Mouse (Mus musculus) intestine, postnatal 0 days (tissue): ENCODE data around the gene Kazald1. TPM values are rescaled to one million over a fixed set of nuclear protein-coding genes. Genes with fewer than 3 reads are reported as not detected.

ENCODE experiments used
- ATAC-seq: fragments of 200-750 bp; cut with Nextera tagmentation; 2 replicates; pipeline ENCODE4 v1.8.0; 2017; ENCODE audit warnings: mild to moderate bottlenecking, moderate TSS enrichment, moderate library complexity
- H3K27ac ChIP-seq: fragments of 300-500 bp; sonication (generic); 2 replicates; pipeline ENCODE4 v1.5.1; 2014; ENCODE audit warnings: mild to moderate bottlenecking, low read depth, low read length, moderate library complexity
- H3K27me3 ChIP-seq: fragments of 300-500 bp; sonication (generic); replicated peaks from 2 replicates; pipeline ENCODE4 v1.6.1; 2014; ENCODE audit warnings: low read length, mixed read lengths; ENCODE audit not compliant: control insufficient read depth, insufficient read depth
- H3K36me3 ChIP-seq: fragments of 300-500 bp; sonication (generic); 2 replicates; pipeline ENCODE4 v1.6.1; 2014; ENCODE audit warnings: mild to moderate bottlenecking, moderate library complexity; ENCODE audit not compliant: control insufficient read depth, insufficient read depth
- H3K4me1 ChIP-seq: fragments of 300-500 bp; sonication (generic); replicated peaks from 2 replicates; pipeline ENCODE4 v1.6.1; 2014; ENCODE audit warnings: antibody characterized with exemption, low read length, mixed read lengths; ENCODE audit not compliant: control insufficient read depth, insufficient read depth
- H3K4me2 ChIP-seq: fragments of 300-500 bp; sonication (generic); replicated peaks from 2 replicates; pipeline ENCODE4 v1.6.1; 2014; ENCODE audit warnings: low read depth, mild to moderate bottlenecking, moderate library complexity
- H3K4me3 ChIP-seq: fragments of 300-500 bp; sonication (generic); 2 replicates; pipeline ENCODE4 v1.5.1; 2014; ENCODE audit warnings: low read depth, low read length
- H3K9ac ChIP-seq: fragments of 300-500 bp; sonication (generic); 2 replicates; pipeline ENCODE4 v1.6.1; 2014; ENCODE audit warnings: mild to moderate bottlenecking, low read depth, low read length
- H3K9me3 ChIP-seq: fragments of 300-500 bp; sonication (generic); 2 replicates; pipeline ENCODE4 v1.6.1; 2016; ENCODE audit warnings: mixed run types; ENCODE audit not compliant: control insufficient read depth
- CTCF ChIP-seq: sonication (generic); IDR thresholded peaks from 2 replicates; pipeline ENCODE4 v1.5.1; 2016; ENCODE audit warnings: low read depth, mild to moderate bottlenecking, control low read depth, antibody characterized with exemption, moderate library complexity
- WGBS: fragments of 180-500 bp; shearing (Covaris S2); extraction: QIAGEN DNeasy Blood & Tissue Kit; methylation state at CpG from one replicate; pipeline ENCODE4 v1.1.7; 2014; 5-methylcytosine and 5-hydroxymethylcytosine counted together
- polyA plus RNA-seq: library from polyadenylated mRNA; unstranded; fragments of >200 nt; fragmentation: Nextera tagmentation; extraction: Ambion mirVana; gene quantifications from 2 replicates; pipeline ENCODE4 v1.2.1, GENCODE M21; 2015

The Kazald1 gene
- polyA plus RNA-seq, 1 experiment from 2014 or later, result 1.2 TPM

DNA sequence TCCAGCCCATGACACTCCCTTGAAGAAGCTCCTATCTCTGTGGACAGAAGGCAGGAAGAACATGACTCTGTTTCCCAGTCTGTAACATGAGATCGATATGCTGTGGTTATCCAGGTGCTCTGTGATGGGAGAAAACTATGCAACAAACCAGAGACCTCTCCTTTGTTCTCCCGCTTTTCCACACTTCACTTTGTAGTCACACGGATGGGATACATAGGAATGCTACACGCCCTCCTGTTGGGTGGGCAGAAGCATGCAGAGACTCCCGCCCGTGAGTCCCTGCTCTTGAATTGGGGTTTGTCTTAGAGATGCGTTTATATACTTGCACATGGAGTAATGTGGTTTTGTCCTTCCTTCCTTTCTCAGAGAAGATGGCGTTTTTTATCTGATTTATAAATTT, 35.6 kb downstream of the Kazald1 start:
- Histone ChIP-seq H3K4me3 (no peak overlapping the region), H3K27ac (no peak overlapping the region), H3K9ac (no peak overlapping the region), H3K36me3 (no peaks in the 10 kb centered on the region), H3K4me2 (no peak overlapping the region), H3K27me3 (peaks cover 3% of the 10 kb centered on the region; the same call in 1 of the 2 replicates), H3K9me3 (no peaks in the 10 kb centered on the region), H3K4me1 (no peaks in the 10 kb centered on the region)
- no peak for TF ChIP-seq CTCF
- WGBS, result 59% methylated on average over 8 of the region's 8 CpGs
- no peak for ATAC-seq

DNA sequence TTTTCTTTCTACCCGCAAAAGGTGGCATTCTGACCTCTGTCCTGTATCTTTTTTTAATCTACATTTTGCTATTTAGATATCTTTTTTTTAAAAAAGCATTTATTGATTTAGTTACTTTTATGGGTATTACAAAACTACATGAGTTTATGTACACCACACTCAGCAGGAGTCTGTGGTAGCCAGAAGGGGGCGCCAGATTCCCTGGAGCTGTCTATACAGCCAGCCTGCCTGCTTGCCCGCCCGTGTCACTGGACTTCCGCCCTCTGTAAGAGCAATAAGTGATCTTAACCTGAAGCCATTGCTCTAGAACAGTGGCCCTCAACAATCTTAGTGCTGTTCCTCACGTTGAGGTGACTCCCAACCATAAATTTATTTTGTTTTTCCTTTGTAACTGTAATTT, 37.4 kb downstream of the Kazald1 start:
- WGBS, result 85% methylated on average over 6 of the region's 6 CpGs
- H3K4me1 ChIP-seq, result no peaks in the 10 kb centered on the region
- no peaks in the 10 kb centered on the region for H3K36me3 ChIP-seq

DNA sequence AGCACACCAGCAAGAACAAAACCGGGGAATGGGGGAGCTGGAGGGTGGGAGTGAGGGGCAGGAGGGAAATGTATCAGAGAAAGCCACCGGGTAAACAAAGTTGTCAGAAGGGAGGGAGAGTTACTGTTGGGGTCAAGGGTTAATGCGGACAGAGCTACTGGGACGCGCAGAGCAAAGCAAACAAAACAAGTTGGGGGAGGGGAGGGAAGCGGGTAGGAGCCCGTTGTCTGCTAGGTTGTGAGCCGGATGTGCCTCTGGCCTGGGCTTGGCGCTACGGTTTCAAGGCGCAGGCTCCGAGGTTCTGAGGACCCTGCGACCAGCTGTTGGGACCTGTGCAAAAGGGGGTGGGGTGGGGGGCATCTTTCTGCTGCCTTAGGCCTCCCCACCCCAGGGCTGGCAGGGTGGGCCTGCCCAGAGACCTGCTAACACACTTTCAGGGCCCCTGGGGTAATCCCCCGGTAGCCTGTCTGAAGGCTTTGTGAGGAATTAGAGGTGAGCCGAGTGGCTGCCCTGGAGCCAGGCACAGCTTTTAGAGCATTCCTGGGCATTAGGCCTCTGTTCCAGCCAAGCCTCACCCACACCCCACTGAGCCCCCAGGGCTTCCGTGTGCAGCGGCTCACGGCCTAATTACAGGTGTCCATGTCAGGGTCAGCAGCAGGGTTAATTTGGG, 38.9 kb downstream of the Kazald1 start:
- Histone ChIP-seq H3K9ac (no peak overlapping the region), H3K4me1 (no peaks in the 10 kb centered on the region), H3K9me3 (no peaks in the 10 kb centered on the region), H3K4me2 (peak overlapping the region; percentile 0; the same call in 1 of the 2 replicates), H3K27me3 (peaks cover 6% of the 10 kb centered on the region; the same call in 1 of the 2 replicates), H3K36me3 (no peaks in the 10 kb centered on the region), H3K4me3 (no peak overlapping the region), H3K27ac (no peak overlapping the region)
- TF ChIP-seq CTCF, result no peak
- ATAC-seq, result no peak
- whole genome bisulfite sequencing, result 12% methylated on average over 18 of the region's 18 CpGs

More for the DNA sequence above, 37.4 kb downstream of the Kazald1 start:
- Histone ChIP-seq H3K4me2 (no peak overlapping the region), H3K27me3 (peaks cover 3% of the 10 kb centered on the region; the same call in 1 of the 2 replicates), H3K9ac (no peak overlapping the region), H3K4me3 (no peak overlapping the region), H3K9me3 (no peaks in the 10 kb centered on the region), H3K27ac (no peak overlapping the region)
- ATAC-seq, result no peak
- TF ChIP-seq CTCF, result peak; percentile 24

DNA sequence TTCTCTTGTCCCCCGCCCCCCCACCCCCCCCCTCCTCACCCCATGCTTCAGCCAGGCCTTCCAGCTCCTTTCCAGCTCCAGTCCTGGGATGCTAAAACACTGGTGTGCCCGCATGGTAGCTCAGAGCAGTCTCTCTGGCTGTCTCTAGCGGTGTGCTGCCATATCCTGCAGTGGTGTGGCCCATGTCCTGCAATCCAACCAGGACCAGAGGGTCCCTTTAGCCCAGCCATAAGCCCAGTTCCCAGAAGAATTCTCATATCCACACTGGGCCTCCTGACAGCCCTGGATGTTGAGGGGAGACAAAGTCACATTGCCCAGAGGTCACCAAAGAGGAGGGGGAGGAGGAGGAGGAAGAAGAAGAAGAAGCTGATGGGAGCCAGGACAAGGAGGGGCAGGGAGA, 39.7 kb downstream of the Kazald1 start:
- H3K4me2 ChIP-seq, result no peak overlapping the region
- no peak overlapping the region for H3K9ac ChIP-seq
- no peak overlapping the region for H3K27ac ChIP-seq
- no peaks in the 10 kb centered on the region for H3K36me3 ChIP-seq
- WGBS, result 54% methylated on average over 3 of the region's 3 CpGs
- H3K27me3 ChIP-seq, result peaks cover 6% of the 10 kb centered on the region; the same call in 1 of the 2 replicates
- H3K4me3 ChIP-seq, result no peak overlapping the region
- H3K9me3 ChIP-seq, result no peaks in the 10 kb centered on the region
- TF ChIP-seq CTCF, result no peak
- no peaks in the 10 kb centered on the region for H3K4me1 ChIP-seq
- ATAC-seq, result no peak

DNA sequence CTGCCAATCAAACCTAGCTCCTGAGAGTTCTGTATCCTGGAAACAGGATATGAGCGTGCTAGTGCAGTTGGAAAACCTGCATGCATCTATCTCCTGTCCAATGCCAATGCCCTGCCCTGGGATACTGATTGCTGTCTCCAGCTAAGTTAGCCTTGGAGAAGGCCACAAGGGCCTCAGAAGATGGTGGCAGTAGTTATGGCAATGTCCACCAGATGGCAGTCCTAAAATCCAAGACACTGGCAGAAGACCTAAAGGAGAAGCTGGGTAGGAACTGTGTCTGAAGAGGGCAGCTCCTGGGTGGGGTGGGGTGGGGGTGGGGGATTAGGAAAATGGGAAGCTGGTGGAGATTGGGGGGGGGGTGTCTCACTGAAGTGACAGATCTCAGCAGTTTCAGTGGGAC, 41.8 kb downstream of the Kazald1 start:
- Histone ChIP-seq H3K4me2 (no peak overlapping the region), H3K9me3 (no peaks in the 10 kb centered on the region), H3K4me1 (no peaks in the 10 kb centered on the region), H3K27me3 (peaks cover 7% of the 10 kb centered on the region; the same call in 1 of the 2 replicates), H3K36me3 (no peaks in the 10 kb centered on the region), H3K27ac (no peak overlapping the region), H3K4me3 (no peak overlapping the region), H3K9ac (no peak overlapping the region)
- peak; percentile 75 for TF ChIP-seq CTCF
- no peak for ATAC-seq
- WGBS, result 65% methylated on average over 1 of the region's 1 CpGs

Other genes starting within 250 kb of the Kazald1 start
- gene Slf2, start 144.1 kb upstream of the Kazald1 start, polyA plus RNA-seq, result 11.4 and 13.4 TPM in 2 replicates
- gene Sema4g, start 86.1 kb upstream of the Kazald1 start, polyA plus RNA-seq, result 7.8 and 10.0 TPM in 2 replicates
- 7.1 and 7.4 TPM in 2 replicates for gene Twnk, start 69.6 kb upstream of the Kazald1 start, polyA plus RNA-seq
- 80.1 and 83.0 TPM in 2 replicates for gene Mrpl43, start 68.8 kb upstream of the Kazald1 start, polyA plus RNA-seq
- 26.0 and 26.2 TPM in 2 replicates for gene Lzts2, start 60.8 kb upstream of the Kazald1 start, polyA plus RNA-seq
- gene Pdzd7, start 29.5 kb upstream of the Kazald1 start, polyA plus RNA-seq, result 0.22 and 0.37 TPM in 2 replicates
- gene Sfxn3, start 27.7 kb upstream of the Kazald1 start, polyA plus RNA-seq, result 15.1 and 17.5 TPM in 2 replicates
- gene Tlx1, start 75.4 kb downstream of the Kazald1 start, polyA plus RNA-seq, result not detected in 2 replicates
- gene Lbx1, start 160.6 kb downstream of the Kazald1 start, polyA plus RNA-seq, result not detected in 2 replicates